Mouse (Mus musculus): ENCODE measurements at regions not wholly inside any gene's neighbourhood (a gene's known extent, or its start where the extent isn't known, plus 50 kb on each side); places are given as distances from the start of the nearest gene placed in this dataset.

DNA sequence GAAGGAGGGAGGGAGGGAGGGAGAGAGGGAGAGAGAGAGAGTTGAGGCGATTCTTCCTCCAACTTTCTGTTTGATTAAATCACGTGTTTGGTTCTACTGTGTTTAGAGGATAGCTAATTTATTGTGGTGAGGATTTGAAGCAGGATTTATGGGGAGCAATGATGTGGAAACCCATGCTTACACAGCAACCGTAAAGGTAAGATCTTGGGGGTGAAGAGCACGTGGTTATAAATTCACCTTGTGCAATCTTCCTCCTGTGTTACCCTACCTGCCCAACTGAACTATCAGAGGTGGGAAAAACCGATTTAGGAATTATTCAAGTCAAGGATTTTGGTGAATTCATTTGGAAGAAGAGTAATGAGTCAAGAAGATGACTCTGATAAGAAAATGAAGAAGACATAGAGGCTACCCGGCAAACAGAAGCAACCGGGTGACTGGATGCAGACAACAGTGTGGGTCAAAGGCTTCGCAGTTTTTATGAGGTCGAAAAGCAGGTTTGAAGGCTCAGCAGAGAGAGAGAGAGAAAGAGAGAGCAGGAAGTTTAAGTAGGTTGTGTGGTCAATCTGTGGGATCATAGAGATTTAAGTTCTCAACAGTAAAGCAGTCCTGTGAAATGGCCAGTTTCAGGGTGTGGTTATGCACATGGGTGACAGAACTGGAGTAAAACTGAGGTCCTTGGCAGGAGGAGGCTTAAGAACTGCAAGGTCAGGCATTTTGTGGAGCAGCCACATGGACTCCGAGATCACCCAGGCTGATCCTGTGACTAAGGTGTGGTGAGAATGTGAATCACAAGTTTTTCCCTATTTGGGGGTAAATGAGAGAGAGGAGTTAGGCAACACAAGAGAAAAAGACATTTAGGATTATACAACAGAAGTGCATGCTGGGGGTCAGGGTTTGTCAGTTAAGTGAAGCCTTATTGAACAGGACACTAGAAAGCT is 178.6 kb downstream of the Phlda1 start:
- Histone ChIP-seq H3K4me1 (replicated peaks; ENCODE audit: control insufficient read depth, insufficient read depth, low read length) (peaks cover 10% of the 10 kb centered on the region), H3K27me3 (replicated peaks; ENCODE audit: control insufficient read depth, insufficient read depth, low read length) (no peaks in the 10 kb centered on the region), H3K27ac (ENCODE audit: low read depth) (no peak overlapping the region), H3K9ac (ENCODE audit: low read length) (no peak overlapping the region), H3K36me3 (ENCODE audit: control insufficient read depth, insufficient read depth, low read length) (no peaks in the 10 kb centered on the region), H3K9me3 (ENCODE audit: control insufficient read depth, low read length) (no peaks in the 10 kb centered on the region), H3K4me2 (ENCODE audit: low read length) (no peak overlapping the region), H3K4me3 (ENCODE audit: low read depth, low read length) (no peak overlapping the region)
- ATAC-seq (replicated peaks; ENCODE audit: low FRiP score, low TSS enrichment, low read depth) (no peak), DNase-seq (ENCODE audit: low spot score) (peak; percentile 48)
- 60% methylated on average over 10 of the region's 10 CpGs for WGBS

DNA sequence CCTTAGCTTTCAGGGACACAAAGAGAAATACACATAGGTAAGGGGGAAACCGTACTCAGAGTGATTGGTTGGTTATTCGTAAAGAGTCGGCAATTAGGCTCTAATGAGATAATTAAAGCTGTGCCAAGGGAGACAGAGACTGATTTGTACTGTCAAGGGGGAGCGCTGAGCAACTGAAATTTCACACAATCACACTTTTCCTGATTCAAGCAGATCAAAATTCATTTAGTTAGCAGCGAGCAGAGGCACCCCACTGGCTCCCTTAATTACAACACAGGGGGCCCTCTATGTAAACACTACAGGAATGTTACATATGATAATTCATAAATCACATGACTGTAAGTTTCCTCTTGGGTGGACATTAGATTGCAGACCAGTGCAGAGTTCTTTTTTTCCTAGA is 180.5 kb downstream of the Phlda1 start:
- DNase-seq (ENCODE audit: low spot score) = peak; percentile 41
- H3K36me3 ChIP-seq (ENCODE audit: control insufficient read depth, insufficient read depth, low read length) = no peaks in the 10 kb centered on the region
- H3K4me1 ChIP-seq (replicated peaks; ENCODE audit: control insufficient read depth, insufficient read depth, low read length) = peaks cover 17% of the 10 kb centered on the region
- ATAC-seq (replicated peaks; ENCODE audit: low FRiP score, low TSS enrichment, low read depth) = no peak
- H3K27ac ChIP-seq (ENCODE audit: low read depth) = no peak overlapping the region
- 55% methylated on average over 5 of the region's 5 CpGs for WGBS
- no peak overlapping the region for H3K4me3 ChIP-seq (ENCODE audit: low read depth, low read length)
- no peaks in the 10 kb centered on the region for H3K27me3 ChIP-seq (replicated peaks; ENCODE audit: control insufficient read depth, insufficient read depth, low read length)
- no peak overlapping the region for H3K9ac ChIP-seq (ENCODE audit: low read length)
- H3K4me2 ChIP-seq (ENCODE audit: low read length) = no peak overlapping the region
- H3K9me3 ChIP-seq (ENCODE audit: control insufficient read depth, low read length) = no peaks in the 10 kb centered on the region

DNA sequence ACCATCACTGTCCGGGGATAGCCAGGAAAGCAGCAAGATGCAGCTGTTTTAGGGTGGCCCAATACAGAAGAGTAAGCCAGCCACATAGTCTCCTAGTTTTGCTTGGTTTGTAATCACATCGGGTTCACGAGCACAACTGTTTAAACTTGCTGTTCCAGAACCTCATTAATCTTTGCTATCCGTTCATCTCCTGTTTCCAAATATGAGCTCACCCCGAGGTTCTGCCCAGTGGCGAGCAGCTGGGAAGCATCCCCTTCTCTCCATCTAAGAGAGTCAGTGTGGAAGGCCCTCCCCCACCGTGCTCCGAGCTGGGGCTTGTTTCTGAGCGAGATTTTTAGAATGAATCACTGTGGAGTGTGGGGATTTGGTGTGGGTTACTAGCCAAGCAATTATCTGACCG is 183.5 kb downstream of the Phlda1 start:
- peak overlapping the region; percentile 83 for H3K27ac ChIP-seq (ENCODE audit: low read depth)
- no peak overlapping the region for H3K4me3 ChIP-seq (ENCODE audit: low read depth, low read length)
- H3K4me2 ChIP-seq (ENCODE audit: low read length) = peak overlapping the region; percentile 20
- DNase-seq (ENCODE audit: low spot score) = no peak
- peaks cover 28% of the 10 kb centered on the region for H3K4me1 ChIP-seq (replicated peaks; ENCODE audit: control insufficient read depth, insufficient read depth, low read length)
- no peak overlapping the region for H3K9ac ChIP-seq (ENCODE audit: low read length)
- WGBS = 19% methylated on average over 10 of the region's 10 CpGs
- ATAC-seq (replicated peaks; ENCODE audit: low FRiP score, low TSS enrichment, low read depth) = peak; percentile 86
- no peaks in the 10 kb centered on the region for H3K36me3 ChIP-seq (ENCODE audit: control insufficient read depth, insufficient read depth, low read length)
- no peaks in the 10 kb centered on the region for H3K9me3 ChIP-seq (ENCODE audit: control insufficient read depth, low read length)
- no peaks in the 10 kb centered on the region for H3K27me3 ChIP-seq (replicated peaks; ENCODE audit: control insufficient read depth, insufficient read depth, low read length)

GRCm38 (mm10) chr10:111693762-111694161 is 187.7 kb downstream of the Phlda1 start:
- peak overlapping the region; percentile 77 for H3K27ac ChIP-seq (ENCODE audit: low read depth)
- no peak overlapping the region for H3K9ac ChIP-seq (ENCODE audit: low read length)
- H3K9me3 ChIP-seq (ENCODE audit: control insufficient read depth, low read length) = no peaks in the 10 kb centered on the region
- no peaks in the 10 kb centered on the region for H3K27me3 ChIP-seq (replicated peaks; ENCODE audit: control insufficient read depth, insufficient read depth, low read length)
- DNase-seq (ENCODE audit: low spot score) (peak; percentile 51), ATAC-seq (replicated peaks; ENCODE audit: low FRiP score, low TSS enrichment, low read depth) (no peak)
- H3K4me1 ChIP-seq (replicated peaks; ENCODE audit: control insufficient read depth, insufficient read depth, low read length) = peaks cover 31% of the 10 kb centered on the region
- H3K4me2 ChIP-seq (ENCODE audit: low read length) = no peak overlapping the region
- no peak overlapping the region for H3K4me3 ChIP-seq (ENCODE audit: low read depth, low read length)
- H3K36me3 ChIP-seq (ENCODE audit: control insufficient read depth, insufficient read depth, low read length) = no peaks in the 10 kb centered on the region

- 40% methylated on average over 6 of the region's 6 CpGs for WGBS
- Histone ChIP-seq H3K9ac (ENCODE audit: low read length) (no peak overlapping the region), H3K4me2 (ENCODE audit: low read length) (no peak overlapping the region), H3K36me3 (ENCODE audit: control insufficient read depth, insufficient read depth, low read length) (no peaks in the 10 kb centered on the region), H3K27me3 (replicated peaks; ENCODE audit: control insufficient read depth, insufficient read depth, low read length) (no peaks in the 10 kb centered on the region), H3K27ac (ENCODE audit: low read depth) (peak overlapping the region; percentile 77), H3K4me1 (replicated peaks; ENCODE audit: control insufficient read depth, insufficient read depth, low read length) (peaks cover 27% of the 10 kb centered on the region), H3K4me3 (ENCODE audit: low read depth, low read length) (no peak overlapping the region), H3K9me3 (ENCODE audit: control insufficient read depth, low read length) (no peaks in the 10 kb centered on the region)
- peak; percentile 84 for ATAC-seq (replicated peaks; ENCODE audit: low FRiP score, low TSS enrichment, low read depth)
- DNase-seq (ENCODE audit: low spot score) = peak; percentile 50
Observed at GRCm38 (mm10) chr10:111694227-111695200, 188.4 kb downstream of the Phlda1 start.

DNA sequence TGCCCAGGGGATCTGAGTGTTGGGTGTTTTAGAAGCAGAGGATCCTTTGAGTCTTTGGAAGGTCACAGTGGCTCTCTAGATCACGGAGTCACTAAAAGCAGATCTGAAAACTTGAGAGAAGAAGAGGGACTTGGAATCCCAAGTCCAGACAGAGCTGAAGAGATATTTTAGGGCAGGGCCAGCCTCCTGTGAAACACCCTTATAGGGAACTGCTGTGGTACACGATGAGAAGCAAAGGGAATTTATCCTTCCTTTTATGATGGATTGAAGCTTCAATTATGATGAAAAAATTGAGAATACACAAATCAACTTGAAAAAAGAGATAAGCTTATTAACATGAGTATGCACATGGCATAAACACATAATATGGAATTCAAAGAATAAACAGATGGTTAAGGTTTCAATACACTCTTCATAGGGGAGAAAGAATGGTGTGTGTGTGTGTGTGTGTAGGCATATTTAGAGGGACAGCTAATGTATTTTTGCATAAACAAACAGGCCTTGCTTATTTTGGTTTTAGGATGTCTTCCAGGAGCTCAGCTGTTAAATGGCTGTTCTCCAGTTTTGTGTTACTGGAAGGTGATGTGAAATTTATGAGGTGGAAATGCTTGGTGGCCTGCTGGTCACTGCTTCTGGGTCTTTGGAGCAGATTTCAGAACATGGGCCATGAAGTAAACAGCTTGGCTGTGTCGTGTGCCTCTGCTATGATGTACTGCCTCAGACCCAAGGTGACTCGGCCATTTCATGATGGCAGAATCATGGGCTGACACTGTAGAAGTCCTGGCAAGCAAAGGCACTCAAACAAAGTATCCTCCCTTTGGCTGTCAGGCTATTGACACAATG is 190.1 kb downstream of the Phlda1 start:
- Histone ChIP-seq H3K9ac (ENCODE audit: low read length) (no peak overlapping the region), H3K4me2 (ENCODE audit: low read length) (no peak overlapping the region), H3K27me3 (replicated peaks; ENCODE audit: control insufficient read depth, insufficient read depth, low read length) (no peaks in the 10 kb centered on the region), H3K36me3 (ENCODE audit: control insufficient read depth, insufficient read depth, low read length) (no peaks in the 10 kb centered on the region), H3K4me3 (ENCODE audit: low read depth, low read length) (no peak overlapping the region), H3K27ac (ENCODE audit: low read depth) (peak overlapping the region; percentile 77; the same call in 1 of the 2 replicates), H3K4me1 (replicated peaks; ENCODE audit: control insufficient read depth, insufficient read depth, low read length) (peaks cover 27% of the 10 kb centered on the region), H3K9me3 (ENCODE audit: control insufficient read depth, low read length) (no peaks in the 10 kb centered on the region)
- ATAC-seq (replicated peaks; ENCODE audit: low FRiP score, low TSS enrichment, low read depth) = no peak
- DNase-seq (ENCODE audit: low spot score) = no peak
- 60% methylated on average over 4 of the region's 4 CpGs for WGBS

GRCm38 (mm10) chr10:111696987-111697386 is 190.9 kb downstream of the Phlda1 start:
- no peak overlapping the region for H3K9ac ChIP-seq (ENCODE audit: low read length)
- no peak overlapping the region for H3K27ac ChIP-seq (ENCODE audit: low read depth)
- H3K4me3 ChIP-seq (ENCODE audit: low read depth, low read length) = no peak overlapping the region
- H3K4me2 ChIP-seq (ENCODE audit: low read length) = no peak overlapping the region
- DNase-seq (ENCODE audit: low spot score) (no peak), ATAC-seq (replicated peaks; ENCODE audit: low FRiP score, low TSS enrichment, low read depth) (no peak)
- peaks cover 30% of the 10 kb centered on the region for H3K4me1 ChIP-seq (replicated peaks; ENCODE audit: control insufficient read depth, insufficient read depth, low read length)
- no peaks in the 10 kb centered on the region for H3K9me3 ChIP-seq (ENCODE audit: control insufficient read depth, low read length)
- no peaks in the 10 kb centered on the region for H3K27me3 ChIP-seq (replicated peaks; ENCODE audit: control insufficient read depth, insufficient read depth, low read length)
- no peaks in the 10 kb centered on the region for H3K36me3 ChIP-seq (ENCODE audit: control insufficient read depth, insufficient read depth, low read length)
- WGBS = 72% methylated on average over 2 of the region's 2 CpGs
